ENCODE assay signal across 8 mouse cellular contexts in genomic region chr10:31465840-31466541, GRCm38 (mm10). TPM values are rescaled to one million over a fixed set of nuclear protein-coding genes. Genes with fewer than 3 reads are reported as not detected.
A peak's percentile ranks its signal among the peaks of the same experiment; 100 is the strongest.
DNase-seq lines count a peak whose midpoint lies in the region; ATAC-seq and TF ChIP-seq lines count a peak whose summit lies in the region.

No protein-coding gene starts in this region.

- WGBS in intestine, postnatal 0 days = 78% methylated on average over 6 of the region's 6 CpGs
- WGBS in intestine, embryonic 15.5 days = 78% methylated on average over 6 of the region's 6 CpGs
- WGBS in neural tube, embryonic 14.5 days = 87% methylated on average over 6 of the region's 6 CpGs

- no peak overlapping the region for H3K4me3 ChIP-seq in intestine, postnatal 0 days (ENCODE audit: low read depth, low read length)
- no peak overlapping the region for H3K4me3 ChIP-seq in intestine, embryonic 15.5 days (replicated peaks)
- no peak overlapping the region for H3K4me3 ChIP-seq in neural tube, embryonic 14.5 days (ENCODE audit: low read depth, low read length)

- H3K36me3 ChIP-seq in intestine, postnatal 0 days (ENCODE audit: control insufficient read depth, insufficient read depth) = no peaks in the 10 kb centered on the region
- no peaks in the 10 kb centered on the region for H3K36me3 ChIP-seq in intestine, embryonic 15.5 days
- H3K36me3 ChIP-seq in neural tube, embryonic 14.5 days (ENCODE audit: control insufficient read depth, insufficient read depth, low read length) = no peaks in the 10 kb centered on the region

- H3K9me3 ChIP-seq in intestine, postnatal 0 days (ENCODE audit: control insufficient read depth) = no peaks in the 10 kb centered on the region
- no peaks in the 10 kb centered on the region for H3K9me3 ChIP-seq in intestine, embryonic 15.5 days
- no peaks in the 10 kb centered on the region for H3K9me3 ChIP-seq in neural tube, embryonic 14.5 days (ENCODE audit: control insufficient read depth, low read length)

- ATAC-seq in intestine, postnatal 0 days = no peak
- ATAC-seq in intestine, embryonic 15.5 days = no peak
- ATAC-seq in neural tube, embryonic 14.5 days (ENCODE audit: low read depth) = peak; percentile 49; the same call in 1 of the 2 replicates

- peak; percentile 84 for TF ChIP-seq CTCF in intestine, postnatal 0 days (IDR thresholded peaks at IDR 0.05; ENCODE audit: low read depth)

- H3K9ac ChIP-seq in intestine, postnatal 0 days (ENCODE audit: low read depth, low read length) = no peak overlapping the region
- H3K9ac ChIP-seq in intestine, embryonic 15.5 days = no peak overlapping the region
- no peak overlapping the region for H3K9ac ChIP-seq in neural tube, embryonic 14.5 days (replicated peaks; ENCODE audit: low read depth, low read length)

- DNase-seq in cerebellum, adult 18-20 months = peak; percentile 16
- no peak for DNase-seq in cerebellum, adult 11 months
- no peak for DNase-seq in neural tube, embryonic 10.5 days (ENCODE audit: extremely low spot score, low spot score)
- peak; percentile 40 for DNase-seq in retina, postnatal 1 day
- no peak for DNase-seq in thymus, postnatal 10 days (ENCODE audit: low spot score in 2 of 2)

- no peak overlapping the region for H3K4me2 ChIP-seq in intestine, postnatal 0 days (replicated peaks; ENCODE audit: low read depth)
- H3K4me2 ChIP-seq in intestine, embryonic 15.5 days (replicated peaks) = no peak overlapping the region
- H3K4me2 ChIP-seq in neural tube, embryonic 14.5 days (ENCODE audit: low read depth, low read length) = no peak overlapping the region

- no peaks in the 10 kb centered on the region for H3K4me1 ChIP-seq in intestine, postnatal 0 days (replicated peaks; ENCODE audit: control insufficient read depth, insufficient read depth, low read length)
- H3K4me1 ChIP-seq in intestine, embryonic 15.5 days (replicated peaks) = 0 out of 2 replicates have a peak, but pooled peaks cover 2% of the 10 kb centered on the region
- H3K4me1 ChIP-seq in neural tube, embryonic 14.5 days (ENCODE audit: control insufficient read depth, insufficient read depth, low read length) = no peaks in the 10 kb centered on the region

- no peaks in the 10 kb centered on the region for H3K27me3 ChIP-seq in intestine, postnatal 0 days (replicated peaks; ENCODE audit: control insufficient read depth, insufficient read depth, low read length)
- no peaks in the 10 kb centered on the region for H3K27me3 ChIP-seq in intestine, embryonic 15.5 days (replicated peaks)
- no peaks in the 10 kb centered on the region for H3K27me3 ChIP-seq in neural tube, embryonic 14.5 days (ENCODE audit: control insufficient read depth, insufficient read depth, low read length)

- H3K27ac ChIP-seq in intestine, postnatal 0 days (ENCODE audit: low read depth, low read length) = no peak overlapping the region
- no peak overlapping the region for H3K27ac ChIP-seq in intestine, embryonic 15.5 days
- H3K27ac ChIP-seq in neural tube, embryonic 14.5 days (ENCODE audit: low read depth, low read length) = no peak overlapping the region

RNA-seq across cellular contexts. Expression of gene Tpd52l1, which starts 20.2 kb away (rescaled TPM):
- polyA plus RNA-seq in intestine, postnatal 0 days (2015; fragmentation: Nextera tagmentation; extraction: Ambion mirVana) = 8.4 and 8.7 TPM in 2 replicates
- polyA plus RNA-seq in intestine, embryonic 15.5 days (2015; fragmentation: Nextera tagmentation; extraction: Ambion mirVana) = 16.3 and 16.5 TPM in 2 replicates
- polyA plus RNA-seq in neural tube, embryonic 14.5 days (2014; fragmentation: Nextera tagmentation; extraction: Ambion mirVana) = 36.9 and 47.6 TPM in 2 replicates

Comparison
In these comparisons a context has a peak if more than half of its experiments do, and no peak if none do; other contexts are left out.
1. DNase-seq: peak in cerebellum, adult 18-20 months (2 of 2) and retina, postnatal 1 day (single experiment); none in cerebellum, adult 11 months (single experiment), neural tube, embryonic 10.5 days (single experiment) and thymus, postnatal 10 days (0 of 2).